Mouse (Mus musculus) spleen, postnatal 10 days (tissue): ENCODE measurements around the gene Eddm3b.

Source experiments
- DNase-seq, 2 experiments: peaks; one replicate each; pipeline ENCODE4 v3.0.0; 2021 to 2022; ENCODE audit warnings: low spot score in 2 of 2

Gene Eddm3b

DNA sequence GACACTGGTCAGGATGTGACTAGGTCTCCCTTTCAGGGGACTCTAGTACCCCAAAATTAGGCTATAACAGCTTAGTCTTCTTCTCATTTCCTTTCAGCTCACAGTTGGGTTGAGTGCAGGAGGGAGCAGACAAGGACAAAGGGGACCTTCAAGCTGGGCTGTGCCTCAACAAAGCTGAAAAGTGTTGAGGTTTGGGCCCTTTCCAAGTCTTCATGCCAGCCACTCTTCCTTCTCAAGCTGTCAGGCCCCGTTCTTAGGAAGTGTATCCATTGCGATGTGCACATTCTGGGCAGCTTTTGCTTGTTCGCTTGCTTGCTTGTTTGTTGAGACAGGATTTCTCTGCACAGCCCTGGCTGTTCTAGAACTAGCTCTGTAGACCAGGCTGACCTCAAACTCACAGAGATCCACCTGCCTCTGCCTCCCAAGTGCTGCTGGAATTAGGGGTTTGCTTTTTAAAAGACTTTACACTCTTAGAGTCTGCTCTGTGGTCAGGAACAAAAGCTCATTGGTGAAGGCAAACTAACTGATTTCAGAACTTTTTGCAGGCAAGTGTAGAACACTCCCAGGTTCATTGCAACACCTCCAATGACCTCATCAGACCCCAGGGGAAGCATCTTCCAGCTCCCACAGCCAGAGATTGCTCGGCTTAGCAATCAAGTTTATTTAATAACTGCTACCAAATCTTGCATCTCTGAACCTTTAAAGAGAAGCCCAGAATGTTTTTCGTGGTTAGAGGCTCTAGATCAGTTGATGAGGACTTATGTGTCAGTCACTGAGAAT is 19.9 kb upstream of the Eddm3b start:
- DNase-seq, result no peak

DNA sequence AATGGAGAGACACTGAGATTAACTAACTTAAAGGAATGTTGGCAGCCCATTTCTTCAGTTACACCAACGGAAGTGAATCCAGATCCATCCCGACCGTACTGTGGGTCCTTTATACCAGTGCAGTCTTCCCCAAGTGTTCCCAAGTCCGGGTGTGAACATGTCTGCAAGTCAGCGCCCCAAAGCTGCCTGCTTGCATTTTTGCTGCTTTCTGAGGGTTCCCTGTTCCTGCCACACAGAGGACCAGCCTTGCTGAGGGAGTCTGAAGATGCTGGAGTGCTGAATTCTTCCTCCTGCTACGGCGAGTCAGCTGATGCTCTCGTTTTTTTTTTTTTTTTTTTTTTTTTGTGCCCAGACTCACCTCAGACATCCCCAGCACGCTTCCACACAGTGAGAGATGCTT is 19.3 kb upstream of the Eddm3b start:
- DNase-seq, result no peak

DNA sequence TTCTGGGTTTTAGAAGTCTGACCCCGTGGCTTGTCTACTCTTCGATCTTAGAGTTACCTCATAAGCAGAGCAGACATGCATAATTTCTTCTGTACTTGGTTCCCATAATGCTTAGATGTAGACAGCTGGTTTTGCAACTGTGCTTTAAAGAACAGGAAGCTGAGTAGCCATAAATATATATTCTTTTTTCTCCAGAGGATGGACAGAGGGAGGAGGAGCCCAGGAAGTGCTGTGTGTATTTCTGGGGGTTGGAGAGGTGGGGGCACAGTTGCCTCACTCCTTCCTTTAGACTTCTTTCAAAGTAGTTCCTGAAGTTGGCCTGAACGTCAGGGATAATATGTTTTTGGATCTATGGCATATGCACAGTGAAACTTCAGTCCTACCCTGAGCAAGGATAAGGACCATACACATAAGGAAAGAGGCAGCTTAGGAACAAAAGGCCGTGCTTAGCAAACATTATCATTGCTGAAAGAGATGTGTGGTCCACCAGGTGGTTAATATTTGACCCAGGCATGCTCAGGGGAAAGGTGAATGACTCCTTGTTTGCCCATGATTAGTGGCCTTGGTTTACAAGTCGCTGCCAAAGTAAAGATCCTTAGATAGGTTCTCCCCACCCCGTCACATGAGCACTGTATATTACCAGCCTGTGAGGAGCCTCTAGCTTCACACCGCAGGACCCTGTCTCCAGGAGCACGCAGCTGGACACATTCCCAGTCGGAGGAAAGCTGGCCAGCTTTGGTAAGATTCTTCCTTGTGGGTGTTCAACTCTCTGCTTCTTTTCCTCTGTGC is 18.3 kb upstream of the Eddm3b start:
- no peak for DNase-seq

DNA sequence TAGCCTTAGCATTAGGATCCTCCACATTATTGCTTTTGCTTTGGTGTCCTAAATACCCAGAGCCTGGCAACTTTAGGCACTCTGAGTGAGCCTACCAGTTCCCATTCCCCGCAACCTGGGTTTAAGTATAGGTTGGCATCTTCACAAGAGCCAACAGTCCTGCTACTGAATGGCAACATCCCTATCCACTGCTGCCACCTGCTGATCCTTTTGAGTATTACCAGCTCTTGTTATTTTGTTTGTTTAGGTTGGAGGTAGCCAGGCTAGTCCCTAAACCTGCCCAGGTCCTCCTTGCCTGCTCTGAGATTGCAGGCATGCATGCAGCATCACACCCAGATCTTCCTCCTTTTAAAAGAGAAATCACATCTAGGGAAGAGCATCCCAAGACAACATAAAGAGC is 15.9 kb upstream of the Eddm3b start:
- peak; percentile 68 to 77 for DNase-seq

DNA sequence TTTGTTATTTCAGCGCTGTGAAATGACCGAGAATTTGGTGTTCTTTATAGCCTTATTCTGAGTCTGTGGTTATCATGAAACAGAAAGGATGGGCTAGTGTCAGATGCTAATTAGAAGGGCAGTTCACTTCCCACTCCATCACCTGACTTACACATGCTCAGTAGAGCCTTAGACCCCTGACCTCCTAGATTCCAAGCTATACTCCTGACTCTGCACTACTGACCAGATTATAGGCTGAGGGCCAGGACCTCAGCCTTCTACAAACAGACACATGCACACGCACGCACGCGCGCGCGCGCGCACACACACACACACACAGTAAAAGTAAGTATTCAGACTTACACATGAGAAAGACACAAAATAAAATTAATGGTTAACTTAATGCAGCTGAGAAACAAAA is 15.3 kb upstream of the Eddm3b start:
- DNase-seq, result no peak

DNA sequence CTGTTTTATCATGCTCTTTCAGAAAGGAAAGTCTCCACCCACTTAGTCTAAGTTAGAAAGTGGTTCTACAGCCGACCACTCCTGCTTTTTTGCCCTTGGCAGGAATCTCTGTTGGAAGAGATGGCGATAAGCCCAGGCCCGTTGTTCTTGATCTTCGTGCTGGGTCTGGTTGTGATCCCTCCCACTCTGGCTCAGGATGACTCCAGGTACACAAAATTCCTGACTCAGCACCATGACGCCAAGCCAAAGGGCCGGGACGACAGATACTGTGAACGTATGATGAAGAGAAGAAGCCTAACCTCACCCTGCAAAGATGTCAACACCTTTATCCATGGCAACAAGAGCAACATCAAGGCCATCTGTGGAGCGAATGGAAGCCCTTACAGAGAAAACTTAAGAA is 12.9 kb upstream of the Eddm3b start:
- DNase-seq, result no peak

DNA sequence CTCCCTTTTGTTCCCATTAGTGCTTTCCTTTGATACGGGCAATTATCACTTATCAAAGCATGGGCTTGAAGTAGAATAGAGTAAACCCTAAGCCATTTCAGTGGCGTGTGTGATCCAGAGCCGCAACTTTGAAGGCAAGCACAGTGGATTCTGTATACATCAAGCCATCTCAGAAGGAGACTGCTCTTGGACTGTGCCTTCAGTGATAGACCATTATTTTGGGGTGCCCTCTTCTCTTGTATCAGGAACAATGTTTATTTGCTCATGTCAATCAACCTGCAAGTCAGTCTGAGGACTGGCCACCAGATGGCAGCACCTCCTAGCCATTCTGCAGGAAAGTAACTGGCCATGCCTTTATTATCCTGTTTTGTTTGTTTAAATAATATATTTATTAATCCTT is 11.0 kb upstream of the Eddm3b start:
- peak; percentile 83 to 90 for DNase-seq

DNA sequence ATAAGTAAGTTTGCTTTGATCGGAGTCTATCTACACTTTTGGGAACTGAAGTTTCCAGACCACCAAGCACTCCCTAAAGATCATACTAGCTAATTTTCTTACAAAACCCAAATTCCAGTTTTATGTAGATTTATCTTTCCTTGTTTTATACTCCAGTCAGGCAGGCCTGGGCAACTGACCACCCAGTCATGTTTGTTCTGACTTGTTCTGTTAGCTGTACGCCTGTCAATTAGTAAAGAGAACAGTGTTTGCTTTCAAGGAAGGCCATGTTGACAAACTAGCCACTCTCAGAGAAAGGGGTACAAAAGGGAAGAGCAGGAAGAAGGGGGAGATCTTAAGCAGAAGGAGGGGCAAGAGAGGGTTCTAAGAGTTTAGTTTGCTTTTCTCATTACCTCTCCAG is 9.9 kb upstream of the Eddm3b start:
- no peak for DNase-seq

DNA sequence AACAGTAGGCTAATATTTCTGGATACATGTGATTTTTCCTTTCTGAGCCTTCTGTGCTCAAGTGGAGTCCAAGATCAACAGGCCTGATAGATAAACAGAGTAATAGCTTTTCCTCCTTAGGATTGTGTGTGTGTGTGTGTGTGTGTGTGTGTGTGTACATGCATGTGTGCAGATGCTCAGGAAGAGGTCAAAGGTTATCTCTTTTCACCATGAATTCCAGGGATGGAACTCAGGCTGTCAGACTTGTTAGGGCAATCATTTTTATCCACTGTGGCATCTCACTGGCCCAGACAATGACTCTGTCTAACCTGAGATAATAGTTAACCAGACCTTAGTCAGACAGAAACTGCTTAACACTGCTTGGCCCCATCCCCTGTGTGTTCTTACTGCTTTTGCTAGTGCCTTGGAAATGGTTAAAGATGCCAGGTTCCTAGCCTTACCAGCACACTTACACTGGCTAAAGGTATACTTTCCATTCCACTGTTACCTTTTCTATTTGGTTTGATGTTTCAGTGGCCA is 7.7 kb upstream of the Eddm3b start:
- no peak for DNase-seq

DNA sequence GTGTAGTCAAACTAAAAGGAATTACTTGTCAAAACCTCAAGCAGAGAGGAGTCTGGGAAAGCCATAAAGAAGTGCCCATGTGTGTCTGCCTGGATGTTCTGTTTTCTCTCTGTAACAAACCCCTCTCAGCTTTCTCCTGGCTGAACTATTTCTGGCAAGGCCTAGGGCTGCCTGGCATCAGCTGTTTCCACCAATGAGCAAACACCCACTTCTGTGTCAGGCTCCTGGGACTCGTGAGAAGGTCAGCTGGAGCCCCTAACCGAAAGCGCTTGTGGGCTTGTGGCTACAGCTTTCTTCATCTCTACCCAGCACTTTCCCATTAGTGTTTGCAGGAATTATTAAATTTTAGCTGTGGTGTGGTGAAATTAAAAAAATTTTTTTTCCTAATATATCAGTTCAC is 2.3 kb upstream of the Eddm3b start:
- no peak for DNase-seq

DNA sequence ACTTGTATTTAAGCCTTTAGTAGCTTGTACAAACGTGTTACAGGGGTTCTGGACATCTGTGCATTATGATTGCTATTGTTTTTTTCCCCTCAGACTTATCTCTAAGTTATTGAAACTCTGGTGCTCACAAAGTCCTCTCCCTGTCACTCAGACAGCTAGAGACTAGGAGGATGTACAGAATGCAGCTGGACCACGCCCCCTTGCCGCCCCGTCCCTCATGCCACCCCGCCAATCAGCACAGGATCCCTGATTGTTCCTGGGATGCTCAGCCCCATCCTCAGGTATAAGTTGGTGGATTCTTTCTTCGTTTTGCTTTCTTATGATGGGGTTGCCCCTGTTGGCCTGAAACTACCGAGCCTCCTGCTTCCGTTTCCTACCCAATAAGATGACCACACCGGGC is 750 bp upstream of the Eddm3b start:
- no peak for DNase-seq

DNA sequence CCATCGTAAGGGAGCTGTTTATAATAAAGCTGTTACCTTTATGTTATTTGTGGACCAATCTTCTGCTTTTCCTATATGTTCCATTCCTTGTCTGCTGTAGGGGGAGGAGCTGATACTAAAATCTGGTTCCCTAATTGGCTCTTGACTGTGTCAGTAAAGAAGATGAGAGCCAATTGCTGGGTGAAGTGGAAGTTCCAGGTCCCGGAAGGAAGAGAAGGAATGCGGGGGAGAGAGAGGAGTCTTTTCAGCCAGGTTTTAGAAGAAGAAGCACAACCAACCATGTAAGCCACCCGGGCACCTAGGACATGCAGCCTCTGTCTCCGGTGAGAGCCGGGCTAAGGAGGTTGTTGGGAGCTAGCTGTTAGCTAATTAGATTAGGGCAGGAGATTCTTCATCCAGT is 11.5 kb downstream of the Eddm3b start:
- no peak for DNase-seq

DNA sequence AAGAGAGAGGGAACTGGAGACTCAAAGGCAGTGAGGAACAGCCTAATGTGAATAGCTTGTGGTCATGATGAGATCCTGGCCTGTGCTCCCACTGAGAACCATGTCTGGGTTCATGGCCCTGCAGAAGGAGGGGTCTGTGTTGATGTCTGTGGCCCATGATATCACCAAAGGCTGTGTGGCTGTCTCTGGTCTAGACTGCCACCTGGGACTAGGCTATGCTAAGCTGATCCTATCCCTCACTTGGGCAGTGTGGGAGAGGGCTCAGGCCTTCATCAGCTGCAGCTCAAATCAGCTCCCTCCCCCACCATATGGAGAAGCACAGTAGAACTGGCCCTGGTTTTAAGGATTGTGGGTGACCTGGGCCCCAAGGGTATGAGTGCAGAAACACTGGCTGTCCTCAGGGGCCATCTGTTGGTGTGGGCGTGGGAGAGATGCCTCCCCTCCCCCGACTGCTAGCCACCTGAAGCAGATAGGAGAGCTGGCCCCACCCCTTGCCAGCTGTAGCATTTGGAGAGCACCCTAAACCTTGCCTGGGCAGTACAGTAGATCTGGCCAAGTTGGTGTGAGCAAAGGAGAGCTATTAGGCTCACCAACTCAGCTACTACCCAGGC is 13.5 kb downstream of the Eddm3b start:
- DNase-seq, result peak; percentile 67 to 83

DNA sequence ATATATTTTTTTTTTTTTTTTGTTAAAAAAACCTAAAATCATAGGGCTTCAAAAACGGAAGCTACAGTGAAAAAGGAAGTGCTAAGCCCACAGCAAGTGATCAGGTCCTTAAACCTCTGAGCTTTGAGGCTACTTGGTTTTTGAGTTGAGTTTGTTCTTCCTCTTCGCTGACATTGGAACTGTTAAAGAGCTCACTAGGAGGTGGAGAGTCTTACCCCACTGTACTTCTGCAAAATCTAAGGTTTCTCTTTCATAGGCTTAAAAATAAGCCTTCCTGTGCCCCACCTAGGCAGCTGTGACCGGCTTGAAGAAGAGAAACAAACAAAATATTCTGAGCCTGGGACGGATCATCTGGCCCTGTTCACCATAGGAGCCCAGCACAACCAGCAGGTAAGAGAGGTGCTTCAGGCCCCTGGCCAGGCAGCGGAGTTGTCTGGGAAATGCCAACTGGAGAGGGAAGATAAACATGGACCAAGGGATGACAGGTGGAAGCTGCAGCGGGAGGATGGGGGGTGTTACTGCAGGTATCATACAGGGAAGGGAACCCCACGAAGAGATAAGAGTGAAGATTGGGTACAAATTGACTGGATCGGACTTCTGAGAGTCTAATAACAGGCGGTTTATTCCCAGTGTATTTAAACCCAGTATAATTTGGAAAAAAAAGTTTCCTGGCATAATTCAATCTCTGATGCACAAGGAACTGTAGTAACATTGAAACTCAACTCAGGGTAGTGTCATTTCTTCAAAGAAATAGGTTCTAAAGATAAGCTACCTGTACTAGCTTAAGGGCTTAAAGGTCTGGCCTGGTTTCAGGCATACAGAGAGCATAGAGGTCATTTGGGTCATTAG is 14.8 kb downstream of the Eddm3b start:
- DNase-seq, result peak; percentile 56 to 66

DNA sequence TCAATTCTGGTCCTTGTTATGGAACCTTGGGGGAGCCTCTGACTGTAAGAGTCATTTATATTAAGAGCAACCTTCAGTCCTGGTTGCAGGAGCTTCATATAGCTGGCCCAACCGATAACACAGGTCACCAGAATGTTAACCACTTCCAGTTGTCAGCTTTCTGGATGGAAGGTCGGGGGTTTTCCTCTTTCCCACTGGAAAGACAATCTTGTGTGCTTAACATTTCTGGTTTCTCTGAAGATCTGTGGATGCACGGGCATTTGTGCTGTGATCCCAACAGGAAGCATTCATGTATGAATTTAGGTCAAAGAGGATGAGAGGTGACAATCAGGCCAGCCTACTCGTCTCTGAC is 15.4 kb downstream of the Eddm3b start:
- DNase-seq, result peak in 1 of 2 experiments; percentile 31

DNA sequence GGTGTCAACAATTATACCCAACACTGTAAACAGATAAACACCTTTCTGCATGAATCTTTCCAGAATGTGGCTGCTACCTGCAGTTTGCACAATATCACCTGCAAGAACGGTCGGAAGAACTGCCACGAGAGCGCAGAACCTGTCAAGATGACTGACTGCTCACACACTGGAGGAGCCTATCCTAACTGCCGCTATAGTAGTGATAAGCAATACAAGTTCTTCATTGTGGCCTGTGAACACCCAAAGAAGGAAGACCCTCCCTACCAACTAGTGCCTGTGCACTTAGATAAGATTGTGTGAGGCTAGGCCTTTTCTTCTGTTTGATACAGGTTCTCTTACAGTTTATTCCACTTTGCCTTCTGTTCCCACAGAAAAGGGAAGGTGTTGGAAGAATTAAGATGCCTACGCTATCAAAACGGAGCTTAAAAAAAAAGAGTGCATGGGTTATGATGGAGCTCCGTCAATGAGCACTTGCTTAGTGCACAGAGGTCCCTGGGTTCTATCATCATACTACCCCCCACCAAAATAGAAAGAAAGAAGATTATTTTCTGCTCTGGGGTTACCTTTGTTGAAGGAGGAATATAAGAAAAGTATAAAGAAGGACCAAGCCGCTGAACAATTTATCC is 16.2 kb downstream of the Eddm3b start:
- peak; percentile 46 for DNase-seq

DNA sequence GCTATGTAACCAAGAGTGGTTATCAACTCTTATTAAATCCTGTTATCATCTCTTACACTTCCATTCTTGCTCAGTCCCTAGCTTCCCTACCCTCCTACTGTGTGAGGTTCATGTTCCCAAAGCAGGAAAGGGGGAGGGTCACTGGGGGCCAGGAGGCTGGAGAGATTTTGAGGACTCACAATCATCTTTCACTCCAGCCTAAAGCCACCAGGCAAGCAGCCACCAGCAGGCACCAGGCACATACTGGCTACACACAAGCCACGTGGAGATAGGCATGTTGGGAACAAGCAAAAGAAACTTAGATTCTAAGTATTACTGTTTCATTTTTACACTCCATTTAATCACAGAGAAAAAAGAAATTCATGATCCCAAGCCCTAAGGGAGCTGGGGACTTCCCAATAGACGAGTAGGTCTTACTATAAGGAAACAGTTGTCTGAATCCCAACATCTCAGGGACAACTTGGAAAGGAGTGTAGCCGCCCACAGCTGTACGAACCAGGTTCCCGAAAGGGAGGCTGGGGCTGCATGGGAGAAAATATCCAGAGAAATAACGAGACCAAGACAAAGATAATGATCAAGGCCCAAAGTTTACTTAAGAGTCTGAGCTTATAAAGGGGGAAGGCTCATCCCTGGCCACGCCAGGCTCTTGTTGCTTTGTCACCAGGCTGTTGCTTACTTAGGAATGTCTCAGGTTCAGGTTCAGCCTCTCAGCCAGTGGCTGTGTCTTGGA is 17.0 kb downstream of the Eddm3b start:
- DNase-seq, result peak; percentile 36 to 45

DNA sequence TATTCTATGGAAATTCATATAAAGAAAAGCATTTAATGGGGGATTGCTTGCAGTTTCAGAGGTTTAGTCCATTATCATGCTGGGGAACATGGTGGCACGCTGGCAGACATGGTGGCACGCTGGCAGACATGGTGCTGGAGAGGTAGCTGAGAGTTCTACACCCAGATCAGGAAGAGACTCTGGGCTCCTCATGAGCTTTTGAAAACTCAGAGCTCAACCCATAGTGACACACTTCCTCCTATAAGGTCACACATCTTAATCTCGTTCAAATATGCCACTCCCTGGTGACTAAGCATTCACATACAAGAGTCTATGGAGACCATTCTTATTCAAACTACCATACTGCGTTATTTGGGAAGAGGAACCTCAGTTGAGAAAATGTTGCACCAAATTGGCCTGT is 18.1 kb downstream of the Eddm3b start:
- no peak for DNase-seq

DNA sequence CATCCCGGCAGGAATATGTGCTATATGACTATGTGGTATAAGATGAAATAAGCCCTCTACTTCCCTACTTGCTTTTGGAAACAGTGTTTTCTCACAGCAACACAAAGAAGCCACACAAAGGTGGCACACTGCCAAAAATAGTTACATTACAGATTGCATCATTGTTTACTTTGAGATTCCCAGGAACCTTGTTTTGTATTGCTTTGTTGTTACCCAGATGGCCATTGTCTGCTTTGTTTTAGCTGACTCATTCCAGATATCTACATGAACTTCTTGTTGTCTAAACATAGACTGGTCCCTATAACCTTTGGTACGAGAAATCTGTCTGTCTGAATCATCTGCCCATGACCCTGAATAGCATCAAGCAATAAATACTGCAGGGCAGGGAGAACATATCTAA is 26.1 kb downstream of the Eddm3b start:
- no peak for DNase-seq

DNA sequence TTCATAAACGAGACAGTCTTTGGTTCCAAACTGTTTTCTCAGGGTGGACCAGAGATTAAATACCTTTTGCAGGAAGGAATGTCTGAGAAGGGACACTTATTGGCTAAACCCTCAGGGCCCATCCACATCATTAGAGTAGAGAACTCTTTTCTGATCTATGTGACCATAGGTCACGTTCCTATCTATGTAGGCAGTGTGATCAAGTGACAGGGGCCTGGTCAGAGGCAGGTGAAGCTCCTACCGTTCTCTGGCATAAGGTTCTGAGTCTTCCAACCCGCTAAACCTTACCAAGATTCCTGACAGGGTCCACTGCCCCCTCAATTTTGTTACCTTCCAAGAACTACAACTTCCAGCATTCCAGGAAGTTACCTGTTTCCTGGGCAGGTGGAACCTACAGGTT is 27.9 kb downstream of the Eddm3b start:
- no peak for DNase-seq

DNA sequence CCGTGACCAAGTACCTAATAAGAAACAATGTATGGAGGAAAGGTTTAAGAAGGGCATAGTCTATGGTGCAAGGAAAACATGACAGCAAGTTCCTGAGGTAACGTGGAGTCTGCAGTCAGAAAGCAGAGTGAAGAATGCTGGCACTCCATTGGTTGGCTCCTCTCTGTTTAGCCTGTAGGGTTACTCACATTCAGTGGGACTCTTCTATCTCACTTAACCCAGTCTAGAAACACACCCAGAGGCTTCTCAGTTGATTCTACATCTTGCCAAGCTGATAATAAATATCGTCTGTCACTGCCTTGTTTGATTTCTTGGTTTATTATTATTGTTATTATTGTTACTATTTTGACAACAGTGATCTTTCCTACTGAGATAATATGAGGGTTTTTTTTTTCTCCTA is 28.3 kb downstream of the Eddm3b start:
- no peak for DNase-seq
